Mouse (Mus musculus): ENCODE measurements at regions not wholly inside any gene's neighbourhood (a gene's known extent, or its start where the extent isn't known, plus 50 kb on each side); places are given as distances from the start of the nearest gene placed in this dataset.

DNA sequence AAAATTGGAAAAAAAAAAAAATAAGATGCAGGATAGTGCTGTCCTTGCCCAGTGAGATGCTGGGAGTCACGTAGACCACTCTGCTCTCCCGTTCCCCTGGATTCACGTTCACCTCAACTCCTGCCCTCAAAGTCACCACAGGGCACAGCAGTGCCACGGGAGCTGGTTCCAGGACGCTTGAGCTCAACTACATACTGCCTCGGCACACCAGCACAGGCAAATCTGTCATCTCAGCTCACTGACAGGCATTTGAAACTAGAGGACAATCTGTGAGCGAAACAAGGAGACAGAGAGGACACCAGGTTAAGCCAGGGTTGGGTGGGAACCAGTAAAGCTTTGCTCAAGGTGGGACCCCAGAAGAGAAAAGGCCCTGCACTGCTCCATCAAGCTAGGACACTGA lies 132.2 kb downstream of the Zbtb18 start:
- H3K27me3 ChIP-seq (ENCODE audit: control insufficient read depth, insufficient read depth, low read length): no peaks in the 10 kb centered on the region
- H3K9ac ChIP-seq (ENCODE audit: low read length): no peak overlapping the region
- no peak for ATAC-seq (replicated peaks; ENCODE audit: low FRiP score)
- H3K27ac ChIP-seq (ENCODE audit: low read depth, low read length): no peak overlapping the region
- no peaks in the 10 kb centered on the region for H3K9me3 ChIP-seq (ENCODE audit: control insufficient read depth, low read length)
- DNase-seq (ENCODE audit: low spot score): no peak
- WGBS: 89% methylated on average over 7 of the region's 7 CpGs
- H3K4me2 ChIP-seq (ENCODE audit: low read depth, low read length, severe bottlenecking): no peak overlapping the region
- no peak overlapping the region for H3K4me3 ChIP-seq (ENCODE audit: low read depth, low read length)
- H3K4me1 ChIP-seq (replicated peaks; ENCODE audit: control insufficient read depth, insufficient read depth, low read length): no peaks in the 10 kb centered on the region
- no peaks in the 10 kb centered on the region for H3K36me3 ChIP-seq (ENCODE audit: control insufficient read depth, insufficient read depth, low read length)

GRCm38 (mm10) chr1:177584302-177584886 lies 142.2 kb downstream of the Zbtb18 start:
- H3K27me3 ChIP-seq (ENCODE audit: control insufficient read depth, insufficient read depth, low read length): no peaks in the 10 kb centered on the region
- WGBS: 81% methylated on average over 5 of the region's 5 CpGs
- H3K4me2 ChIP-seq (ENCODE audit: low read depth, low read length, severe bottlenecking): no peak overlapping the region
- no peak for ATAC-seq (replicated peaks; ENCODE audit: low FRiP score)
- H3K9me3 ChIP-seq (ENCODE audit: control insufficient read depth, low read length): peaks cover 4% of the 10 kb centered on the region; the same call in 1 of the 2 replicates
- H3K9ac ChIP-seq (ENCODE audit: low read length): no peak overlapping the region
- H3K4me3 ChIP-seq (ENCODE audit: low read depth, low read length): no peak overlapping the region
- H3K4me1 ChIP-seq (replicated peaks; ENCODE audit: control insufficient read depth, insufficient read depth, low read length): no peaks in the 10 kb centered on the region
- no peaks in the 10 kb centered on the region for H3K36me3 ChIP-seq (ENCODE audit: control insufficient read depth, insufficient read depth, low read length)
- H3K27ac ChIP-seq (ENCODE audit: low read depth, low read length): no peak overlapping the region
- DNase-seq (ENCODE audit: low spot score): no peak

DNA sequence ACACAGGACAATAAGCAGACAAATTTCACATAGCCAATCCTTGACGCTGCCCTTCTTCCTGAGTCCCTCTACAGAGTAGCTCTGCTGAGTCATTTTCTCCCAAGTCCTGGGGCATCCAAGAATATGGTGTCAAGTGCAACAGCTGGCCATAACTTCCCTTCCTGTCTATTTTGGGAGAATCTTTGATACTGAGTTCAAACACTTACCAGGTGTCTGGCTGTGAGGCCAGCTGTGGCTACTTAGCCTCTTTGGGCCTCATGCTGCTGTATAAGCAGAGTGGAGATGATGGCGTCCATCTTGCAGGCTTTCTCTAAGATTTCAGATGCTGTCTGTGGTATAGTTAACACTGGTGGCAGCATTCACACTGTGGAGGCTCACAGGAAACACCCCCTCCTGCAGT lies 143.2 kb downstream of the Zbtb18 start:
- DNase-seq (ENCODE audit: low spot score): no peak

GRCm38 (mm10) chr1:177589034-177589433 lies 140.6 kb upstream of the 1700016C15Rik start:
- H3K36me3 ChIP-seq (ENCODE audit: control insufficient read depth, insufficient read depth, low read length): no peaks in the 10 kb centered on the region
- no peak overlapping the region for H3K27ac ChIP-seq (ENCODE audit: low read depth, low read length)
- H3K27me3 ChIP-seq (ENCODE audit: control insufficient read depth, insufficient read depth, low read length): no peaks in the 10 kb centered on the region
- H3K4me3 ChIP-seq (ENCODE audit: low read depth, low read length): no peak overlapping the region
- H3K9me3 ChIP-seq (ENCODE audit: control insufficient read depth, low read length): no peaks in the 10 kb centered on the region
- H3K4me2 ChIP-seq (ENCODE audit: low read depth, low read length, severe bottlenecking): no peak overlapping the region
- H3K4me1 ChIP-seq (replicated peaks; ENCODE audit: control insufficient read depth, insufficient read depth, low read length): no peaks in the 10 kb centered on the region
- WGBS: 89% methylated on average over 7 of the region's 7 CpGs
- DNase-seq (ENCODE audit: low spot score) (no peak), ATAC-seq (replicated peaks; ENCODE audit: low FRiP score) (no peak)
- H3K9ac ChIP-seq (ENCODE audit: low read length): no peak overlapping the region

More for the DNA sequence above, 143.2 kb downstream of the Zbtb18 start:
- H3K27ac ChIP-seq (ENCODE audit: low read depth, low read length): no peak overlapping the region
- no peak overlapping the region for H3K9ac ChIP-seq (ENCODE audit: low read length)
- H3K27me3 ChIP-seq (ENCODE audit: control insufficient read depth, insufficient read depth, low read length): no peaks in the 10 kb centered on the region
- 78% methylated on average over 2 of the region's 2 CpGs for WGBS
- H3K4me3 ChIP-seq (ENCODE audit: low read depth, low read length): no peak overlapping the region
- no peaks in the 10 kb centered on the region for H3K4me1 ChIP-seq (replicated peaks; ENCODE audit: control insufficient read depth, insufficient read depth, low read length)
- no peak overlapping the region for H3K4me2 ChIP-seq (ENCODE audit: low read depth, low read length, severe bottlenecking)
- H3K9me3 ChIP-seq (ENCODE audit: control insufficient read depth, low read length): peaks cover 4% of the 10 kb centered on the region; the same call in 1 of the 2 replicates
- H3K36me3 ChIP-seq (ENCODE audit: control insufficient read depth, insufficient read depth, low read length): no peaks in the 10 kb centered on the region
- ATAC-seq (replicated peaks; ENCODE audit: low FRiP score): no peak

DNA sequence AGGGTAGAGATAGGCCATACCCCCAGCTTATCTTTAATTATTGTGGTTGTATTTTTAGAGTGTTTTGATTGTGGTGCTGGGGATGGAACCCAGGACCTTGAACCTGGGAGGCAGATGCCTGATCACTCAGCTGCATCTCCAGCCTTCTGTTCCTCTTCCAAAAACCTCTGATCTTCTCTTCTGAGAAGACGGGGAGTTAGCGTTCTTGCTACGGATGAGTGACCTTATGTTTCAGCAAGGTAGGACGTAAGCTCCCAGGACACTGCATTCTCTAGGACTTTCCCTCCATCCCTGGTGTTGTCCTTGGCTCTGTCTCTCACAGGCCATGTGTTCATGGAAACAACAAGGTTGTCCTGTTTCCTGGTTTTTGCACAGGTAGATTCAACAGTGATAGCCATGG lies 140.0 kb upstream of the 1700016C15Rik start:
- no peak overlapping the region for H3K9ac ChIP-seq (ENCODE audit: low read length)
- H3K27me3 ChIP-seq (ENCODE audit: control insufficient read depth, insufficient read depth, low read length): no peaks in the 10 kb centered on the region
- H3K27ac ChIP-seq (ENCODE audit: low read depth, low read length): no peak overlapping the region
- H3K4me1 ChIP-seq (replicated peaks; ENCODE audit: control insufficient read depth, insufficient read depth, low read length): no peaks in the 10 kb centered on the region
- no peak for ATAC-seq (replicated peaks; ENCODE audit: low FRiP score)
- WGBS: 94% methylated on average over 4 of the region's 4 CpGs
- H3K36me3 ChIP-seq (ENCODE audit: control insufficient read depth, insufficient read depth, low read length): no peaks in the 10 kb centered on the region
- H3K9me3 ChIP-seq (ENCODE audit: control insufficient read depth, low read length): no peaks in the 10 kb centered on the region
- H3K4me3 ChIP-seq (ENCODE audit: low read depth, low read length): no peak overlapping the region
- H3K4me2 ChIP-seq (ENCODE audit: low read depth, low read length, severe bottlenecking): no peak overlapping the region
- no peak for DNase-seq (ENCODE audit: low spot score)

DNA sequence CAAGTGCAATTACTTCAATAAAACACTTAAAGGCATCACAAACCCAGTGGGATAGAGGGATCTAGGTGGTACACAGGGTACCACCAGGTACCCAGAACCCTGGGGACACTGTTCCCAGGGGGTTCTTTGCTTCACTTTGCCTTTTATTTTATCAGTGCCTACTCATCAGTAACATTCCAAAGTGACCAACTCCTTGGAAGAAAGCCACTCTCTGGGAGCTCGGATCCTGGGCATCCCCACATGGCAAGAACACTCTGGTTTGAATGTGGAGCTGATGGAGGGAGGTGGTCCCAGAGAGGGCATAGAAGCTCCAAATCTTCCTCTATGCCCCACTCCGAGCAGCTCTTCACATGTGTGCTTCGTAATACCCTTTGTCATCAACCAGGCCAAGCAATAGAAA lies 137.9 kb upstream of the 1700016C15Rik start:
- H3K9me3 ChIP-seq (ENCODE audit: control insufficient read depth, low read length): no peaks in the 10 kb centered on the region
- H3K9ac ChIP-seq (ENCODE audit: low read length): no peak overlapping the region
- WGBS: 87% methylated on average over 3 of the region's 3 CpGs
- H3K27me3 ChIP-seq (ENCODE audit: control insufficient read depth, insufficient read depth, low read length): no peaks in the 10 kb centered on the region
- H3K36me3 ChIP-seq (ENCODE audit: control insufficient read depth, insufficient read depth, low read length): no peaks in the 10 kb centered on the region
- no peak overlapping the region for H3K4me3 ChIP-seq (ENCODE audit: low read depth, low read length)
- H3K4me1 ChIP-seq (replicated peaks; ENCODE audit: control insufficient read depth, insufficient read depth, low read length): no peaks in the 10 kb centered on the region
- no peak for ATAC-seq (replicated peaks; ENCODE audit: low FRiP score)
- no peak overlapping the region for H3K4me2 ChIP-seq (ENCODE audit: low read depth, low read length, severe bottlenecking)
- no peak for DNase-seq (ENCODE audit: low spot score)
- H3K27ac ChIP-seq (ENCODE audit: low read depth, low read length): no peak overlapping the region

DNA sequence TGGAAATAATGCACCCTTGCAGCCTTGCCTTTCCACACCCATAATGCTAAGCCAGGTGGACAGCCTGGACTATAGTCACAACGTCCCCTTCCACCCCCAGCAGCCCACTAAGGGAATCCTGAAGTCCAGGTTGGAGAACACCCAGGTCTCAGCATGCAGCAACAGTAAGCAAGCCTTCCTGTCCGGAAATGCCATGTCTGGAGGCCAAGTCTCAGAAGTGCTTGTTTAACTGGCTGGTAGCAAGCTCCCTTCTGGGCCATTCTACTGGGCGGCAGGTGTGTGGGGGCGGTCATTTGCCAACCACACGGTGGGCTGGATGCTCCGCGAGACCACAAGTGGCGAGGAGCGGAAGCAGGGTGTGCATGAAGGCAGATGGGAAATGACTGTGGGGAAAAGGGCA lies 137.3 kb upstream of the 1700016C15Rik start:
- no peak overlapping the region for H3K4me2 ChIP-seq (ENCODE audit: low read depth, low read length, severe bottlenecking)
- 91% methylated on average over 9 of the region's 9 CpGs for WGBS

GRCm38 (mm10) chr1:177594341-177594740 lies 135.3 kb upstream of the 1700016C15Rik start:
- H3K27ac ChIP-seq (ENCODE audit: low read depth, low read length): no peak overlapping the region
- no peak overlapping the region for H3K9ac ChIP-seq (ENCODE audit: low read length)
- no peak for ATAC-seq (replicated peaks; ENCODE audit: low FRiP score)
- H3K4me3 ChIP-seq (ENCODE audit: low read depth, low read length): no peak overlapping the region
- no peaks in the 10 kb centered on the region for H3K27me3 ChIP-seq (ENCODE audit: control insufficient read depth, insufficient read depth, low read length)
- H3K36me3 ChIP-seq (ENCODE audit: control insufficient read depth, insufficient read depth, low read length): no peaks in the 10 kb centered on the region
- H3K9me3 ChIP-seq (ENCODE audit: control insufficient read depth, low read length): no peaks in the 10 kb centered on the region
- H3K4me1 ChIP-seq (replicated peaks; ENCODE audit: control insufficient read depth, insufficient read depth, low read length): no peaks in the 10 kb centered on the region
- H3K4me2 ChIP-seq (ENCODE audit: low read depth, low read length, severe bottlenecking): no peak overlapping the region
- no peak for DNase-seq (ENCODE audit: low spot score)
- WGBS: 87% methylated on average over 13 of the region's 13 CpGs

More for the DNA sequence above, 137.3 kb upstream of the 1700016C15Rik start:
- no peaks in the 10 kb centered on the region for H3K36me3 ChIP-seq (ENCODE audit: control insufficient read depth, insufficient read depth, low read length)
- H3K4me3 ChIP-seq (ENCODE audit: low read depth, low read length): no peak overlapping the region
- DNase-seq (ENCODE audit: low spot score) (no peak), ATAC-seq (replicated peaks; ENCODE audit: low FRiP score) (no peak)
- H3K27ac ChIP-seq (ENCODE audit: low read depth, low read length): no peak overlapping the region
- no peaks in the 10 kb centered on the region for H3K4me1 ChIP-seq (replicated peaks; ENCODE audit: control insufficient read depth, insufficient read depth, low read length)
- no peak overlapping the region for H3K9ac ChIP-seq (ENCODE audit: low read length)
- no peaks in the 10 kb centered on the region for H3K9me3 ChIP-seq (ENCODE audit: control insufficient read depth, low read length)
- H3K27me3 ChIP-seq (ENCODE audit: control insufficient read depth, insufficient read depth, low read length): no peaks in the 10 kb centered on the region

DNA sequence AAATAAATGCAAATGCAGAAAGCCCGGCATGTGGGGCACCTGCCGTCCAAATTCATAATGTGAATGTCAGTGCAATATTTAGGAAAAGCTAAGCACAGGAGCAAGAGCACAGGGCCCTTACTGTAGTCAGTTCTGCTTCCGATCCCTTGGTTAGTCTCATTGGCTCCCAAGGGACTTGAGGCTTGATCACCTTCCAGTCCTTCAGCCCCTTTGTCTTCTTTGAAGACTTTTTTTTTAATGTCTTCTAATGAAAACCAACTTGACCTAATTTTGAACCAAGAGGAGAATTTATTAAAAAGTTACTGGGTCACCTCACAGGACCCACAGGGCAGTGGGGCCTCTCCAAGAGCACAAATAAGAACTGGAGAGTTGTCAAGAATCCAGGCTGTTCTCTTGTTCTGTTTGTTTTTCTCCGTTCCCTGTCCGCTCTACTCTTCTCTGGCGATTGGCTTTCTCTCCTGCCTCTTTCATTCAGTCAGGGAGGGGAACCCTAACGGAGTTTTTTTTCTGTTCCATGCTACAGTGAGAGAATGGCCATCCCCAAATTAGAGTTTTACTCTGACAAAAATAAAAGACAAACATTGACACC lies 134.2 kb upstream of the 1700016C15Rik start:
- no peak overlapping the region for H3K9ac ChIP-seq (ENCODE audit: low read length)
- H3K4me2 ChIP-seq (ENCODE audit: low read depth, low read length, severe bottlenecking): no peak overlapping the region
- H3K9me3 ChIP-seq (ENCODE audit: control insufficient read depth, low read length): no peaks in the 10 kb centered on the region
- no peak overlapping the region for H3K4me3 ChIP-seq (ENCODE audit: low read depth, low read length)
- no peaks in the 10 kb centered on the region for H3K4me1 ChIP-seq (replicated peaks; ENCODE audit: control insufficient read depth, insufficient read depth, low read length)
- ATAC-seq (replicated peaks; ENCODE audit: low FRiP score): no peak
- no peaks in the 10 kb centered on the region for H3K36me3 ChIP-seq (ENCODE audit: control insufficient read depth, insufficient read depth, low read length)
- WGBS: 83% methylated on average over 7 of the region's 7 CpGs
- DNase-seq (ENCODE audit: low spot score): no peak
- no peak overlapping the region for H3K27ac ChIP-seq (ENCODE audit: low read depth, low read length)
- no peaks in the 10 kb centered on the region for H3K27me3 ChIP-seq (ENCODE audit: control insufficient read depth, insufficient read depth, low read length)

Data from forebrain, embryonic 11.5 days (tissue).